In the genomic region with DNA sequence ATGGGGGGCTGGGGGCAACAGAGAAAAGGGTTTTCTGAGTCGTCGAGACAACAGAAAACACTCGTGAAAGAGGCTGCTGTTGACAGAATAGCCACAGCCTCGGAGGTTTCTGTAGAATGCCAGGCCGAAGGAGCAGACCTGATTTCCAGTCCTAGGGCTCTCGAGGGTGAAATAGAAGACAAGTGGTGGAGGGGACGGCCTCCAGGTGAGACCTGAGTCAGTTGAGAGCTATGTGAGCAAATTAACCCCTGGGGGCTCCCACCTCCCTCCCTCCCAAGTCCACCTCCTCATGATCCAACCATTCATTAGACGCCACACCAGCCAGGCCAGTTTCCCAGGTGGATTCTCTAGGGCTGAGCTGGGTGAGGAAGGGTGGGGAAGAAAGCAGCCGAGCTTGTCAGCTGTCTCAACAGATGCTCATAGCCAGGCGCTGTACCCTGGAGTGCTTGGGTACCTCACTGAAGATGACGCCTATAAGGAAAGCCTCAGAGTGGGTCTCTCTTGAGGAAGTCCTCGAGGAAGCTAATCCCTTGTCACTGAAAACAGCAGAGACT, we compare ENCODE assay signal across 24 mouse cellular contexts. TPM values are rescaled to one million over a fixed set of nuclear protein-coding genes. Genes with fewer than 3 reads are reported as not detected.
"Had no signal": no experiment of that assay in that cellular context is flagged by ENCODE, and none has a peak within 500 bp of the region (broad histone marks: within the 10 kb centered on the region; RNA-seq: fewer than 3 reads in every experiment).

No protein-coding gene starts in this region.

- H3K9me3 ChIP-seq: midbrain, embryonic 10.5 days; neural tube, embryonic 13.5 days; neural tube, embryonic 15.5 days had no signal

- ATAC-seq: midbrain, embryonic 16.5 days had no signal

- H3K9ac ChIP-seq: lung, embryonic 14.5 days; neural tube, embryonic 13.5 days; neural tube, embryonic 15.5 days had no signal

- H3K36me3 ChIP-seq: midbrain, embryonic 10.5 days; neural tube, embryonic 13.5 days; neural tube, embryonic 15.5 days had no signal

- H3K4me2 ChIP-seq: lung, embryonic 14.5 days; neural tube, embryonic 13.5 days; neural tube, embryonic 15.5 days had no signal

- H3K4me1 ChIP-seq: midbrain, embryonic 10.5 days; neural tube, embryonic 13.5 days; neural tube, embryonic 15.5 days had no signal

- DNase-seq: lung, adult 18-20 months; lung, embryonic 14.5 days; lung, postnatal 10 days; lung, postnatal 4 days; midbrain, embryonic 14.5 days; retina, postnatal 1 day; right cerebral cortex, adult 18-20 months; right cerebral cortex, postnatal 25 days; right cerebral cortex, postnatal 4 days; spleen, adult 18-20 months; thymus, adult 18-20 months had no signal

- H3K4me3 ChIP-seq: midbrain, embryonic 10.5 days; myocyte; neural tube, embryonic 13.5 days; neural tube, embryonic 15.5 days had no signal

- H3K27ac ChIP-seq: midbrain, embryonic 10.5 days; neural tube, embryonic 13.5 days; neural tube, embryonic 15.5 days had no signal

RNA-seq across cellular contexts. Expression of a gene that starts 5.6 kb away (rescaled TPM):
- total RNA-seq: megakaryocyte, adult 5-6 weeks; megakaryocyte-erythroid progenitor cell, adult 5-6 weeks had no signal
- polyA plus RNA-seq: midbrain, embryonic 14.5 days; midbrain, embryonic 16.5 days; myocyte; neural tube, embryonic 13.5 days; neural tube, embryonic 15.5 days; small intestine, adult 2 months; stomach, embryonic 14.5 days had no signal

RNA-seq across cellular contexts. Expression of a gene that starts 32.9 kb away (rescaled TPM):
- total RNA-seq: megakaryocyte, adult 5-6 weeks; megakaryocyte-erythroid progenitor cell, adult 5-6 weeks had no signal
- polyA plus RNA-seq: liver, embryonic 16.5 days; lung, embryonic 14.5 days; lung, embryonic 16.5 days; midbrain, embryonic 10.5 days; myocyte; neural tube, embryonic 11.5 days; small intestine, adult 2 months; thymus, postnatal 0 days had no signal
